Mouse (Mus musculus): ENCODE data around the gene Neurod6. TPM values are rescaled to one million over a fixed set of nuclear protein-coding genes. Genes with fewer than 3 reads are reported as not detected.
A peak's percentile ranks its signal among the peaks of the same experiment; 100 is the strongest.

Gene Neurod6
- polyA plus RNA-seq, 1 experiment = not detected

DNA sequence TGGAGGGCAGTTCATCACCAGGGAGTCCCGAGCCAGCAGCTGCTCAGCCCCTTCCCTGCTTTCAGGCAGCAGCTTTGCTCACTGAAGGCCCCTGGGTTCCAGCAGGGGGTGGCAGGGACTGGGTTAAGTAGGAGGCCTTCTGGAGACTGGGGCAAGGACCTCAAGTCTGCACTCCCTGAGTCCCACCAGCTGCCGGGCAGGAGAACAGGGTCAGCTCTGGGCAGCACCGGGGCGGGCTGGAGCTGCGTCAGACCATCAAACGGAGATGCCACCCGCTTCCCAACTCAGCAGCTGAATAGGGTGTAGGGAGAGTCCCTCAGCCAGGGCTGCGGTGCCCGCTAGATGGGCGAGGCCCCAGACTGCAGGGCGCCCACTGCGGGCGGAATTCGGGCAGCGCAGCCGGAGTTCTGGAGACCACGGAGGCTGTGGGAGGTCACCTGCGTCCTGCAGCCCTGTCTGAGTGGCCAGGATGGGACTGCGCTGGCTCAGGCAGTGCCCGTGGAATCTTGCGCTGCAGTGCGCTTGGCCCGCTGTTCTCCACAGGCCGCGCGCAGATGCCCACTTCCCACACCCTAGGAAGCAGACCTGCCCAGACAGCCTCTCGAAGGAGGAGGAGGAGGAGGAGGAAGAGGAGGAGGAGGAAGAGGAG lies 4.3 kb downstream of the Neurod6 start:
- H3K4me1 ChIP-seq (ENCODE audit: control insufficient read depth, insufficient read depth, insufficient read length) = no peaks in the 10 kb centered on the region
- H3K36me3 ChIP-seq (ENCODE audit: control insufficient read depth, insufficient read depth, low read length) = no peaks in the 10 kb centered on the region
- H3K4me3 ChIP-seq (ENCODE audit: extremely low read depth, insufficient read depth, insufficient read length) = no peak overlapping the region
- DNase-seq (ENCODE audit: low read depth in 1 of 2, low spot score in 2 of 2) = peak in 1 of 2 experiments; percentile 3
- 9% methylated on average over 25 of the region's 27 CpGs for WGBS
- TF ChIP-seq POLR2A (IDR thresholded peaks at IDR 0.05; ENCODE audit: low read depth, low read length) (no peak), CTCF (IDR thresholded peaks at IDR 0.05; ENCODE audit: extremely low read depth, insufficient read depth, insufficient read length, insufficient replicate concordance) (no peak)
- no peaks in the 10 kb centered on the region for H3K27me3 ChIP-seq (ENCODE audit: control insufficient read depth, insufficient read depth, low read length)
- no peak overlapping the region for H3K27ac ChIP-seq (ENCODE audit: insufficient read depth, low read length)

DNA sequence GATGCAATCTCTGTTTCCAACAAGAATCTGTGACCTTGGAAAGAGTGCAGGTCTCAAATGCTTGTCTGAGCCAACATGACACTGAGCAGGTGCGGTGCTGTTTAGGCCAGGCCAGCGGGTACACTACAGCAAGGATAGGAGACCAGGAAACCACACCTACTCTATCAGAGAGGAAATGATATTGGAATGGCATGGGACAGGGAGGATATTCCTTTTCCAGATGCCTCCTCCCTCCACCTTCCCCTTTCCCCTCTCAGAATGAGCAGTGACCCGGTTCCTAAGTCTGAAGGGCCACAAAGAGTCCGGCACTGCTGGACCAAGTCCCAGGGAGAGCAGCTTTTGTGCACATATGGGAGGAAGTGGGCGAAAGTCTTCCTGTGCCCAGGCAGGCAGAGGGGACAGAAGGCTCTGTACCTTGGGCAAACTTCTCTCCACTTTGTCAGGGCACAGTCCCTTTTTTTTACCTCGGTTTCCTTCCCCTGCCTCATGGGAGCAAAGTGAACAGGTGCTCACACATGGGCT lies 4.9 kb downstream of the Neurod6 start:
- 48% methylated on average over 6 of the region's 6 CpGs for WGBS
- Histone ChIP-seq H3K4me1 (ENCODE audit: control insufficient read depth, insufficient read depth, insufficient read length) (no peaks in the 10 kb centered on the region), H3K4me3 (ENCODE audit: extremely low read depth, insufficient read depth, insufficient read length) (no peak overlapping the region), H3K27me3 (ENCODE audit: control insufficient read depth, insufficient read depth, low read length) (no peaks in the 10 kb centered on the region), H3K27ac (ENCODE audit: insufficient read depth, low read length) (no peak overlapping the region), H3K36me3 (ENCODE audit: control insufficient read depth, insufficient read depth, low read length) (no peaks in the 10 kb centered on the region)
- no peak for DNase-seq (ENCODE audit: low read depth in 1 of 2, low spot score in 2 of 2)
- TF ChIP-seq POLR2A (IDR thresholded peaks at IDR 0.05; ENCODE audit: low read depth, low read length) (no peak), CTCF (IDR thresholded peaks at IDR 0.05; ENCODE audit: extremely low read depth, insufficient read depth, insufficient read length, insufficient replicate concordance) (no peak)

DNA sequence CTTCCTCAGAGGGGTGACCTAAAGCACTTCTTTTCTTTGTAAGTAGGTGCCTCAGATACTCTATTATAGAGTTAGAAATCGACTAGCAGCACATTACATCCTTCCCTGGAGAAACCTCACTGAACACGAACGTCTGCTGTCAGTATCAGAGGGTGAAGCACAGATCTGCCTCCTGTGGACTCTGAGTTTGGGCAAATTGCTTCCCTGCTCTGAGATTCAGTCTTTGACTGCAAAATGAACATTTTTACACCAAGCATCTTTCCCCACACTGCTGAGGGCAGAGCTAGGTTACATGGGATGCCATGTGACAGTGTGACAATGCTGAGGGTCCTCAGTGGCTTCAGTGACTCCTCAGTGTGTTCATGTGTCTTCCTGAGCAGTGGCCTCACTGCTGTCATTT lies 13.3 kb downstream of the Neurod6 start:
- Histone ChIP-seq H3K27ac (ENCODE audit: insufficient read depth, low read length) (no peak overlapping the region), H3K4me3 (ENCODE audit: extremely low read depth, insufficient read depth, insufficient read length) (no peak overlapping the region), H3K27me3 (ENCODE audit: control insufficient read depth, insufficient read depth, low read length) (no peaks in the 10 kb centered on the region), H3K36me3 (ENCODE audit: control insufficient read depth, insufficient read depth, low read length) (no peaks in the 10 kb centered on the region), H3K4me1 (ENCODE audit: control insufficient read depth, insufficient read depth, insufficient read length) (no peaks in the 10 kb centered on the region)
- WGBS = 71% methylated on average over 3 of the region's 3 CpGs
- no peak for DNase-seq (ENCODE audit: low read depth in 1 of 2, low spot score in 2 of 2)
- TF ChIP-seq POLR2A (IDR thresholded peaks at IDR 0.05; ENCODE audit: low read depth, low read length) (no peak), CTCF (IDR thresholded peaks at IDR 0.05; ENCODE audit: extremely low read depth, insufficient read depth, insufficient read length, insufficient replicate concordance) (no peak)

DNA sequence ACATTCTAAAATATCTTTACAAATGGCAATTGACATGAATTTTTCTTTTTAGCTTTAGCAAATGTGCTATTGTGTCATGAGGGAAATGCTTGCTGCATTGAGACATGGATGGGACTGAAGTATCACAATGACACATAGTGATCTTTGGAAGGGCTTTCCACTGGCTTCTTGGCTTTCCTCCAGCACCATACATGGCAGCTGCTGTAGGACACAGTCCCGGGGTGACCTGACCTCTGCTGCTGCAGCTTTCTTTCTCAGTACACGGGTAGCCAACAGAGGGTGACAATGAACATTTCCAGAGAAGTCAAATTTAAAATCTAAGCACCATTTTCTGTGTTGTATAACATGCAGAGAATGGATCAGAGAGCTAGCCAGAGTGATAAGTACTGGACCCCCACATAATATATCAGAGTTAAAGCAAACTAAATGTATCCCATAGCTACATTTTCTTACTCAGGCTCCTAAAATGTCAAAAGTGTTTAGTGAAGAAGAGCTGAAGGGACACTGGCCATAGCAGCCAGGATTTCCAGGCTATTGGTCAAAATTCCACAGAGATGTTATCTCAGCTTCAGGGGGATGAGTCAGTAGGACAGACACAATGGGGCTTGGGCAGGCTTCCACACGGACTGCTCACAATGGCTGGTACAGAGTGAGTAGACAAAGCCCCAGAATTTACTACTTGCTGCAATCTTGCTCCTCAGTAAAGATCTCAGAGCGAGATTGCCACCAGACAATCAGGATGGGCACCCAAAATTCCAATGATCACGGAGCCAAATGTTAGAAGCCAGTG lies 19.7 kb downstream of the Neurod6 start:
- 65% methylated on average over 5 of the region's 5 CpGs for WGBS
- Histone ChIP-seq H3K4me3 (ENCODE audit: extremely low read depth, insufficient read depth, insufficient read length) (no peak overlapping the region), H3K27ac (ENCODE audit: insufficient read depth, low read length) (no peak overlapping the region), H3K36me3 (ENCODE audit: control insufficient read depth, insufficient read depth, low read length) (no peaks in the 10 kb centered on the region), H3K27me3 (ENCODE audit: control insufficient read depth, insufficient read depth, low read length) (no peaks in the 10 kb centered on the region), H3K4me1 (ENCODE audit: control insufficient read depth, insufficient read depth, insufficient read length) (no peaks in the 10 kb centered on the region)
- no peak for DNase-seq (ENCODE audit: low read depth in 1 of 2, low spot score in 2 of 2)
- TF ChIP-seq CTCF (IDR thresholded peaks at IDR 0.05; ENCODE audit: extremely low read depth, insufficient read depth, insufficient read length, insufficient replicate concordance) (no peak), POLR2A (IDR thresholded peaks at IDR 0.05; ENCODE audit: low read depth, low read length) (no peak)

DNA sequence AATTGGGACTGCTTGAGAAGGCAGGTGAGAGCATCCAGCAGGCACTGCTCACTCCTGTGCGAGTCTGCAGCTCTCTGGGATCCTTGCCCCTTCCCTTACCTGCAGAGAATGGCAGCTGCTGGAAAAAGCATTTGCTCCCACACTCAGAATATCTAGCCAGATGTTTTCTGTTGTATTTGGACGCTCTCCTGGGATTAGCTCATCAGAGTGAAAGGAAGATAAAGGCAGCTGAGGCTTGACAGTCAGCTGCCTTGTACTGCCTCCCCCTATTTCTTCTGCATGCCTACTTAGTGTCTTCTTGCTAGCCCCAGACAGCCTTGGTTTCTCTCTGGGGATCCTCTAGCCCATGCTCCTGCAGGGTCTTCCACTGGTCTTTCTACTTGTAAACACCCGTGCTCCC lies 31.1 kb downstream of the Neurod6 start:
- 63% methylated on average over 3 of the region's 3 CpGs for WGBS
- TF ChIP-seq CTCF (IDR thresholded peaks at IDR 0.05; ENCODE audit: extremely low read depth, insufficient read depth, insufficient read length, insufficient replicate concordance) = no peak
- no peak for TF ChIP-seq POLR2A (IDR thresholded peaks at IDR 0.05; ENCODE audit: low read depth, low read length)
- no peak for DNase-seq (ENCODE audit: low read depth in 1 of 2, low spot score in 2 of 2)
- Histone ChIP-seq H3K27me3 (ENCODE audit: control insufficient read depth, insufficient read depth, low read length) (no peaks in the 10 kb centered on the region), H3K36me3 (ENCODE audit: control insufficient read depth, insufficient read depth, low read length) (no peaks in the 10 kb centered on the region), H3K27ac (ENCODE audit: insufficient read depth, low read length) (no peak overlapping the region), H3K4me1 (ENCODE audit: control insufficient read depth, insufficient read depth, insufficient read length) (no peaks in the 10 kb centered on the region), H3K4me3 (ENCODE audit: extremely low read depth, insufficient read depth, insufficient read length) (no peak overlapping the region)

DNA sequence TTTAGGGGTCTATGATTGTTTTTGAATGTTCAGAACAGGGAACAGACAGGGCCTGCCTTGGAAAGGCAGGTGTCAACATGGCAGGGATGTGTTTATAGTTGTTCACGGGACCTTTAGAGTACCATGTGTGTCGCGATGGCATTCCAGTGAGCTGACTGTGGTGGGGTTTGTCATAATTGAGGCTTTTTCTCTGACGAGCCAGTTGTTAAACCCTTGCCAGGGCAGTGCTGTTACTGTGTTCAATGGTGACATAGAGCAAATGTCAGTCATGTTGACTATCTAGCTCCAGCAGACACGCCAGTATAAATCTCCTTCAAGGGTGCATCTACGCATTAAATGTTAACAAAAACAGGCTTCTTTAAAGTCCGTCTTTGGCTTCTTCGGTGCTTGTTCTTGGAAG lies 31.5 kb downstream of the Neurod6 start:
- 87% methylated on average over 8 of the region's 8 CpGs for WGBS

More for the DNA sequence above, 31.5 kb downstream of the Neurod6 start:
- Histone ChIP-seq H3K27ac (ENCODE audit: insufficient read depth, low read length) (no peak overlapping the region), H3K27me3 (ENCODE audit: control insufficient read depth, insufficient read depth, low read length) (no peaks in the 10 kb centered on the region), H3K4me1 (ENCODE audit: control insufficient read depth, insufficient read depth, insufficient read length) (no peaks in the 10 kb centered on the region), H3K4me3 (ENCODE audit: extremely low read depth, insufficient read depth, insufficient read length) (no peak overlapping the region), H3K36me3 (ENCODE audit: control insufficient read depth, insufficient read depth, low read length) (no peaks in the 10 kb centered on the region)
- no peak for TF ChIP-seq CTCF (IDR thresholded peaks at IDR 0.05; ENCODE audit: extremely low read depth, insufficient read depth, insufficient read length, insufficient replicate concordance)
- TF ChIP-seq POLR2A (IDR thresholded peaks at IDR 0.05; ENCODE audit: low read depth, low read length) = no peak
- no peak for DNase-seq (ENCODE audit: low read depth in 1 of 2, low spot score in 2 of 2)
